Mouse (Mus musculus) heart, embryonic 16.5 days (tissue): ENCODE measurements around the gene App. TPM values are rescaled to one million over a fixed set of nuclear protein-coding genes. Genes with fewer than 3 reads are reported as not detected.

Source experiments
- ATAC-seq: fragments of 200-750 bp; cut with Nextera tagmentation; replicated peaks from 2 replicates; pipeline ENCODE4 v1.8.0; 2017; ENCODE audit warnings: moderate number of reproducible peaks; ENCODE audit not compliant: insufficient read depth, low FRiP score; ENCODE audit errors: extremely low read depth
- H3K27ac ChIP-seq: fragments of 300-500 bp; sonication (generic); 2 replicates; pipeline ENCODE4 v1.5.1; 2014; ENCODE audit warnings: mild to moderate bottlenecking, low read length, control low read depth, moderate library complexity
- H3K27me3 ChIP-seq: fragments of 300-500 bp; sonication (generic); 2 replicates; pipeline ENCODE4 v1.6.1; 2014; ENCODE audit warnings: low read length, mixed read lengths; ENCODE audit not compliant: control insufficient read depth, insufficient read depth
- H3K36me3 ChIP-seq: fragments of 300-500 bp; sonication (generic); 2 replicates; pipeline ENCODE4 v1.6.1; 2014; ENCODE audit not compliant: control insufficient read depth, insufficient read depth
- H3K4me1 ChIP-seq: fragments of 300-500 bp; sonication (generic); 2 replicates; pipeline ENCODE4 v1.6.1; 2014; ENCODE audit warnings: low read length, mixed read lengths; ENCODE audit not compliant: control insufficient read depth, insufficient read depth
- H3K4me2 ChIP-seq: fragments of 300-500 bp; sonication (generic); 2 replicates; pipeline ENCODE4 v1.6.1; 2014; ENCODE audit warnings: low read depth, mild to moderate bottlenecking, control low read depth, low read length
- H3K4me3 ChIP-seq: fragments of 300-500 bp; sonication (generic); 2 replicates; pipeline ENCODE4 v1.5.1; 2014; ENCODE audit warnings: mild to moderate bottlenecking, control low read depth, low read length
- H3K9ac ChIP-seq: fragments of 300-500 bp; sonication (generic); 2 replicates; pipeline ENCODE4 v1.6.1; 2014; ENCODE audit warnings: low read length, control low read depth
- H3K9me3 ChIP-seq: fragments of 300-500 bp; sonication (generic); replicated peaks from 2 replicates; pipeline ENCODE4 v1.6.1; 2016; ENCODE audit warnings: low read length; ENCODE audit not compliant: control insufficient read depth
- WGBS: fragments of 180-500 bp; shearing (Covaris S2); extraction: QIAGEN DNeasy Blood & Tissue Kit; methylation state at CpG from one replicate; pipeline ENCODE4 v1.1.7; 2014; 5-methylcytosine and 5-hydroxymethylcytosine counted together
- polyA plus RNA-seq: library from polyadenylated mRNA; unstranded; fragments of >200 nt; fragmentation: Nextera tagmentation; extraction: Ambion mirVana; gene quantifications from 2 replicates; pipeline ENCODE4 v1.2.1, GENCODE M21; 2015

App gene
- polyA plus RNA-seq, 1 experiment from 2014 or later, result 187 TPM

GRCm38 (mm10) chr16:85105603-85106002 lies 68.0 kb downstream of the App start:
- Histone ChIP-seq H3K27me3 (no peaks in the 10 kb centered on the region), H3K36me3 (peaks cover 9% of the 10 kb centered on the region; the same call in 1 of the 2 replicates), H3K27ac (no peak overlapping the region), H3K4me1 (peaks cover 12% of the 10 kb centered on the region), H3K4me2 (no peak overlapping the region), H3K9ac (no peak overlapping the region), H3K4me3 (no peak overlapping the region), H3K9me3 (no peaks in the 10 kb centered on the region)
- ATAC-seq, result no peak
- WGBS, result 58% methylated on average over 4 of the region's 4 CpGs

- Histone ChIP-seq H3K9me3 (no peaks in the 10 kb centered on the region), H3K36me3 (peaks cover 9% of the 10 kb centered on the region; the same call in 1 of the 2 replicates), H3K27ac (peak overlapping the region; percentile 56), H3K4me2 (no peak overlapping the region), H3K9ac (no peak overlapping the region), H3K4me1 (peaks cover 15% of the 10 kb centered on the region), H3K4me3 (no peak overlapping the region), H3K27me3 (no peaks in the 10 kb centered on the region)
- WGBS, result 68% methylated on average over 13 of the region's 13 CpGs
- no peak; the same call in 1 of the 2 replicates for ATAC-seq
These were observed 70.3 kb downstream of the App start for GRCm38 (mm10) chr16:85103116-85103787.

- H3K4me2 ChIP-seq, result no peak overlapping the region
- H3K4me1 ChIP-seq, result peaks cover 15% of the 10 kb centered on the region
- peaks cover 9% of the 10 kb centered on the region; the same call in 1 of the 2 replicates for H3K36me3 ChIP-seq
- no peaks in the 10 kb centered on the region for H3K27me3 ChIP-seq
- WGBS, result 71% methylated on average over 3 of the region's 3 CpGs
- H3K27ac ChIP-seq, result no peak overlapping the region
- no peak for ATAC-seq
- no peaks in the 10 kb centered on the region for H3K9me3 ChIP-seq
- H3K4me3 ChIP-seq, result no peak overlapping the region
- H3K9ac ChIP-seq, result no peak overlapping the region
These were observed 72.0 kb downstream of the App start for GRCm38 (mm10) chr16:85101544-85101943.

GRCm38 (mm10) chr16:85100806-85101205 lies 72.8 kb downstream of the App start:
- Histone ChIP-seq H3K4me2 (no peak overlapping the region), H3K27me3 (no peaks in the 10 kb centered on the region), H3K27ac (no peak overlapping the region), H3K4me1 (peaks cover 15% of the 10 kb centered on the region), H3K4me3 (no peak overlapping the region), H3K9me3 (no peaks in the 10 kb centered on the region), H3K9ac (no peak overlapping the region), H3K36me3 (peaks cover 9% of the 10 kb centered on the region; the same call in 1 of the 2 replicates)
- no peak for ATAC-seq
- WGBS, result 51% methylated on average over 3 of the region's 3 CpGs

GRCm38 (mm10) chr16:85099487-85099886 lies 74.1 kb downstream of the App start:
- H3K4me3 ChIP-seq, result no peak overlapping the region
- H3K4me1 ChIP-seq, result peaks cover 15% of the 10 kb centered on the region
- peaks cover 9% of the 10 kb centered on the region; the same call in 1 of the 2 replicates for H3K36me3 ChIP-seq
- H3K4me2 ChIP-seq, result no peak overlapping the region
- no peak overlapping the region for H3K9ac ChIP-seq
- peak; percentile 64; the same call in 1 of the 2 replicates for ATAC-seq
- H3K27ac ChIP-seq, result 0 out of 2 replicates have a peak overlapping the region, but pooled peaks have one; percentile 40
- 22% methylated on average over 7 of the region's 7 CpGs for WGBS
- H3K27me3 ChIP-seq, result no peaks in the 10 kb centered on the region
- no peaks in the 10 kb centered on the region for H3K9me3 ChIP-seq

- no peak for ATAC-seq
- H3K9me3 ChIP-seq, result no peaks in the 10 kb centered on the region
- no peak overlapping the region for H3K4me3 ChIP-seq
- H3K4me2 ChIP-seq, result no peak overlapping the region
- 79% methylated on average over 7 of the region's 7 CpGs for WGBS
- H3K4me1 ChIP-seq, result peaks cover 15% of the 10 kb centered on the region
- no peaks in the 10 kb centered on the region for H3K27me3 ChIP-seq
- no peak overlapping the region for H3K27ac ChIP-seq
- no peak overlapping the region for H3K9ac ChIP-seq
- H3K36me3 ChIP-seq, result peaks cover 9% of the 10 kb centered on the region; the same call in 1 of the 2 replicates
These were observed 74.5 kb downstream of the App start for GRCm38 (mm10) chr16:85099044-85099443.

- ATAC-seq, result no peak
- 75% methylated on average over 6 of the region's 6 CpGs for WGBS
These were observed 77.2 kb downstream of the App start for GRCm38 (mm10) chr16:85096396-85096795.

GRCm38 (mm10) chr16:85095923-85096322 lies 77.6 kb downstream of the App start:
- Histone ChIP-seq H3K4me3 (no peak overlapping the region), H3K9me3 (no peaks in the 10 kb centered on the region), H3K27ac (no peak overlapping the region), H3K4me1 (peaks cover 13% of the 10 kb centered on the region), H3K9ac (no peak overlapping the region), H3K36me3 (0 out of 2 replicates have a peak, but pooled peaks cover under 1% of the 10 kb centered on the region), H3K27me3 (no peaks in the 10 kb centered on the region), H3K4me2 (no peak overlapping the region)
- WGBS, result 79% methylated on average over 2 of the region's 2 CpGs
- no peak for ATAC-seq

More at GRCm38 (mm10) chr16:85096396-85096795, 77.2 kb downstream of the App start:
- Histone ChIP-seq H3K27me3 (no peaks in the 10 kb centered on the region), H3K4me2 (no peak overlapping the region), H3K4me3 (no peak overlapping the region), H3K9me3 (no peaks in the 10 kb centered on the region), H3K27ac (no peak overlapping the region), H3K36me3 (0 out of 2 replicates have a peak, but pooled peaks cover 3% of the 10 kb centered on the region), H3K9ac (no peak overlapping the region), H3K4me1 (peaks cover 13% of the 10 kb centered on the region)

- Histone ChIP-seq H3K27ac (no peak overlapping the region), H3K9ac (no peak overlapping the region), H3K4me3 (no peak overlapping the region), H3K27me3 (no peaks in the 10 kb centered on the region), H3K9me3 (no peaks in the 10 kb centered on the region), H3K36me3 (no peaks in the 10 kb centered on the region), H3K4me1 (peaks cover 13% of the 10 kb centered on the region), H3K4me2 (no peak overlapping the region)
- 64% methylated on average over 9 of the region's 9 CpGs for WGBS
- no peak for ATAC-seq
These were observed 80.9 kb downstream of the App start for GRCm38 (mm10) chr16:85092644-85093091.
